Mouse (Mus musculus) stomach, postnatal 0 days (tissue): Measurements from ENCODE around the gene Tdrd3.

Source experiments
- CTCF ChIP-seq: IDR thresholded peaks from 2 replicates; pipeline ENCODE4 v1.5.1; 2016; ENCODE audit warnings: antibody characterized with exemption, low read depth, mild to moderate bottlenecking, moderate library complexity
- EP300 ChIP-seq: optimal IDR thresholded peaks from 2 replicates; pipeline ENCODE3; 2016; ENCODE audit warnings: antibody characterized with exemption

- TF ChIP-seq CTCF (no peak), EP300 (no peak)
These were observed 31.9 kb upstream of the Tdrd3 start for GRCm38 (mm10) chr14:87384288-87385268.
